Comparison of ENCODE assay signal across 8 mouse cellular contexts in the genomic region with DNA sequence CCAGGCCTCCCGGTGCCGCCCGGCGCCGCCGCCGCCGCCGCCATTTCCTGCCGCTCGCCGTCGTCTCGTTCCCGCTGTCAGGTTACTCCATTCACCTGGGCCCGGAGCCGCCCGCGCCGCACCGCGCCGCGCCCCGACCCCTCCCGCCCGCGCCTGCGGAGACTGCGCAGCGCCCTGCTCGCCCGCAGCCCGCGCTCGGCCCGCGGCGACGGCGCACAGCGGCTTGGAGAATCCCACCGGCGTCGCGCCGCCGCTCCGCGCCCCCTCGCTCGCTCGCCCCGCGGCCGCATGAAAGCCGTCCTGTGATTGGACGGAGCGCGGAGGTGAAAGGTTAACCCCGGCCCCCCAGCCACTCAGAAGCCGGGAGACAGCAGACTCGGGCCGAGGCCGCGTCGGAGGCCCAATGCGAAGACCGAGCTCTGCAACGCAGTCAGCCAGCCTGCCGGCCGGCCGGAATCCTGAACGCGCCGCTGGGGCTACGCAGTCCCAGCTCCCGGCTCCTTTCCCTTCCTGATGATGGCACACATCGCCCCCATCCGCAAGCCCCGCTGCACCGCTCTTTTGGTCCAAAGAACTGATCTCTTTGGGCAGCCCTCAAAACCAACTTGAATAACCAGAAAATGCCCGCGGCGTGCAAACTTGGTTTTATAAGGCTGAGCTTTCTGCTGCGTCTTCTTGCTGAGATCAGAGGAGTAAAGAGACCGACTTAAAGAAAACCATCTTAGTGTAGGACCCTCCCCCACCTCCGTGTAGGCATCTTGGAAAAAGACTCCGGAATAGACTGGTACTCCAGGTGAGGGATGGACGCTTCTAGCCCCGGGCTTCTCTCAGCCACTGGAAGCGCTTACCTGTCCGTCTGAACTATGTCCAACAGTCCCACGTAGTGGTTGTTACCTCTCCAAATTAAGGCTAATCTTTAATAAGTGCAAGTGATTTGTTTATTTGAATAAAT. TPM values are rescaled to one million over a fixed set of nuclear protein-coding genes. Genes with fewer than 3 reads are reported as not detected.
DNase-seq lines count a peak whose midpoint lies in the region; ATAC-seq and TF ChIP-seq lines count a peak whose summit lies in the region.

A gene (minus strand): TSS at position 139 of the 952 bp plus-strand sequence.

- H3K79me2 ChIP-seq in liver, adult 2 months (ENCODE audit: control insufficient read depth, insufficient read depth, low read length), result peaks cover 32% of the 10 kb centered on the region
- H3K79me2 ChIP-seq in myocyte (ENCODE audit: control insufficient read depth, insufficient read depth), result peaks cover 45% of the 10 kb centered on the region

- peak within 1 kb of the TSS; percentile 95 for H3K27ac ChIP-seq in heart, embryonic 11.5 days (ENCODE audit: low read depth, low read length)
- peak within 1 kb of the TSS; percentile 89 for H3K27ac ChIP-seq in kidney, embryonic 16.5 days (ENCODE audit: low read length)
- H3K27ac ChIP-seq in liver, adult 2 months (replicated peaks; ENCODE audit: insufficient read depth, low read depth, low read length), result peak within 1 kb of the TSS; percentile 56

- peaks cover 32% of the 10 kb centered on the region for H3K4me1 ChIP-seq in heart, embryonic 11.5 days (ENCODE audit: control insufficient read depth, insufficient read depth, low read length)
- H3K4me1 ChIP-seq in kidney, embryonic 16.5 days (ENCODE audit: insufficient read depth, low read length), result peaks cover 28% of the 10 kb centered on the region
- peaks cover 17% of the 10 kb centered on the region for H3K4me1 ChIP-seq in liver, adult 2 months (ENCODE audit: control insufficient read depth, insufficient read depth, low read length)

- H3ac ChIP-seq in myocyte (ENCODE audit: control insufficient read depth, insufficient read length), result peak within 1 kb of the TSS; percentile 89

- peak; percentile 59; the same call in 1 of the 2 replicates for TF ChIP-seq POLR2A in liver, adult 2 months (IDR thresholded peaks at IDR 0.05; ENCODE audit: extremely low read depth, insufficient read depth, low read length)
- TF ChIP-seq POLR2A in myocyte (IDR thresholded peaks at IDR 0.05; ENCODE audit: insufficient read length, low read depth), result peak; percentile 61

- H3K36me3 ChIP-seq in heart, embryonic 11.5 days (ENCODE audit: control insufficient read depth, insufficient read depth, low read length), result 0 out of 2 replicates have a peak, but pooled peaks cover 2% of the 10 kb centered on the region
- no peaks in the 10 kb centered on the region for H3K36me3 ChIP-seq in kidney, embryonic 16.5 days (ENCODE audit: insufficient read depth, low read length)
- no peaks in the 10 kb centered on the region for H3K36me3 ChIP-seq in liver, adult 2 months (ENCODE audit: control insufficient read depth, insufficient read depth, low read length)
- no peaks in the 10 kb centered on the region for H3K36me3 ChIP-seq in myocyte (ENCODE audit: control insufficient read depth, insufficient read depth)
- no peaks in the 10 kb centered on the region for H3K36me3 ChIP-seq in splenic B cell, adult 2 months (ENCODE audit: control insufficient read depth, insufficient read depth, low read length, poor library complexity, severe bottlenecking)

- peak; percentile 93 for ATAC-seq in erythroblast, adult 5-6 weeks (replicated peaks; ENCODE audit: low FRiP score, poor library complexity, severe bottlenecking)
- ATAC-seq in heart, embryonic 11.5 days (replicated peaks; ENCODE audit: insufficient number of reproducible peaks, low FRiP score, low TSS enrichment), result peak; percentile 93
- ATAC-seq in kidney, embryonic 16.5 days (ENCODE audit: low FRiP score, low TSS enrichment), result peak; percentile 96

- DNase-seq in B cell, adult 2 months, result peak; percentile 98
- DNase-seq in brain, adult 2 months (ENCODE audit: low read depth, low spot score), result peak; percentile 98
- peak; percentile 77 for DNase-seq in liver, adult 2 months (ENCODE audit: extremely low read depth, low read depth, low spot score)
- peak; percentile 96 for DNase-seq in splenic B cell, adult 2 months (ENCODE audit: low read depth, low spot score)

- H3K9me3 ChIP-seq in heart, embryonic 11.5 days (replicated peaks; ENCODE audit: control insufficient read depth, low read length), result no peaks in the 10 kb centered on the region
- no peaks in the 10 kb centered on the region for H3K9me3 ChIP-seq in kidney, embryonic 16.5 days (ENCODE audit: low read length)

- H3K27me3 ChIP-seq in heart, embryonic 11.5 days (ENCODE audit: control insufficient read depth, insufficient read depth, low read length), result no peaks in the 10 kb centered on the region
- H3K27me3 ChIP-seq in kidney, embryonic 16.5 days (ENCODE audit: insufficient read depth, low read length), result no peaks in the 10 kb centered on the region
- H3K27me3 ChIP-seq in liver, adult 2 months (ENCODE audit: control insufficient read depth, insufficient read depth, low read length), result no peaks in the 10 kb centered on the region
- no peaks in the 10 kb centered on the region for H3K27me3 ChIP-seq in myocyte (ENCODE audit: control insufficient read depth, insufficient read depth, insufficient read length)
- H3K27me3 ChIP-seq in splenic B cell, adult 2 months (ENCODE audit: control insufficient read depth, insufficient read depth, low read length, poor library complexity, severe bottlenecking), result no peaks in the 10 kb centered on the region

- H3K4me3 ChIP-seq in heart, embryonic 11.5 days (ENCODE audit: low read depth, low read length), result peak within 1 kb of the TSS; percentile 96
- H3K4me3 ChIP-seq in kidney, embryonic 16.5 days (ENCODE audit: low read length), result peak within 1 kb of the TSS; percentile 88
- H3K4me3 ChIP-seq in liver, adult 2 months (ENCODE audit: insufficient read depth, low read depth, low read length), result peak within 1 kb of the TSS; percentile 92
- H3K4me3 ChIP-seq in myocyte, result peak within 1 kb of the TSS; percentile 57

- peak within 1 kb of the TSS; percentile 94 for H3K4me2 ChIP-seq in heart, embryonic 11.5 days
- peak within 1 kb of the TSS; percentile 98 for H3K4me2 ChIP-seq in kidney, embryonic 16.5 days (replicated peaks; ENCODE audit: low read depth, low read length)
- peak within 1 kb of the TSS; percentile 99 for H3K4me2 ChIP-seq in myocyte (ENCODE audit: low read depth)

- peak within 1 kb of the TSS; percentile 98 for H3K9ac ChIP-seq in heart, embryonic 11.5 days (ENCODE audit: low read depth, low read length)
- peak within 1 kb of the TSS; percentile 99 for H3K9ac ChIP-seq in kidney, embryonic 16.5 days (replicated peaks; ENCODE audit: low read length)
- H3K9ac ChIP-seq in liver, adult 2 months (ENCODE audit: low read depth, low read length), result peak within 1 kb of the TSS; percentile 94

- no peak for TF ChIP-seq CTCF in liver, adult 2 months (IDR thresholded peaks at IDR 0.05; ENCODE audit: low read depth, low read length)

- WGBS in heart, embryonic 11.5 days (ENCODE audit: insufficient replicate concordance), result under 1% methylated on average over 67 of the region's 94 CpGs
- WGBS in kidney, embryonic 16.5 days, result under 1% methylated on average over 63 of the region's 94 CpGs
- WGBS in liver, adult 2 months, result under 1% methylated on average over 75 of the region's 94 CpGs

TF ChIP-seq in myocyte, 11 proteins besides CTCF, POLR2A, EP300 and RAD21:
- TF ChIP-seq TCF3 (IDR thresholded peaks at IDR 0.05; ENCODE audit: insufficient read length, low read depth) (no peak), E2F4 (IDR thresholded peaks at IDR 0.05; ENCODE audit: insufficient read depth) (peak; percentile 24), SRF (IDR thresholded peaks at IDR 0.05; ENCODE audit: control insufficient read depth, insufficient read length, low read depth) (no peak)

RNA-seq across cellular contexts. Expression of the gene that starts here (rescaled TPM):
- total RNA-seq in erythroblast, adult 5-6 weeks (2015; ENCODE audit: low replicate concordance), result 4.8 and 12.9 TPM in 2 replicates
- 4.4 and 7.8 TPM in 2 replicates for total RNA-seq in erythroblast, adult 5-6 weeks (2017; ENCODE audit: low replicate concordance)
- polyA plus RNA-seq in heart, embryonic 11.5 days (2014; fragmentation: Nextera tagmentation; extraction: Ambion mirVana), result 15.3 and 28.8 TPM in 2 replicates
- 17.4 and 21.1 TPM in 2 replicates for polyA plus RNA-seq in kidney, embryonic 16.5 days (2015; fragmentation: Nextera tagmentation; extraction: Ambion mirVana)
- 14.8 and 15.7 TPM in 2 replicates for total RNA-seq in liver, adult 2 months (2014; rRNA removed)
- polyA plus RNA-seq in liver, adult 2 months (2012; rRNA removed), result 4.9 and 5.0 TPM in 2 replicates
- 5.1 TPM for polyA plus RNA-seq in myocyte (2012; fragmentation: generic; extraction: Trizol)

Comparison
In these comparisons a context has a peak if more than half of its experiments do, and no peak if none do; other contexts are left out.
1. Peak in every context shown above with its lines: DNase-seq, ATAC-seq, H3K4me3 ChIP-seq and H3K27ac ChIP-seq.